Mouse (Mus musculus): ENCODE data around the gene Cep83. TPM values are rescaled to one million over a fixed set of nuclear protein-coding genes. Genes with fewer than 3 reads are reported as not detected.

The Cep83 gene
- polyA plus RNA-seq, 1 experiment from 2014 or later, result 16.3 TPM

GRCm38 (mm10) chr10:94794666-94795244 lies 106.3 kb downstream of the Cep83 start:
- ATAC-seq, result no peak
- H3K27ac ChIP-seq (ENCODE audit: low read length), result no peak overlapping the region
- H3K36me3 ChIP-seq (ENCODE audit: control insufficient read depth, insufficient read depth, low read length), result peaks cover 19% of the 10 kb centered on the region
- H3K27me3 ChIP-seq (ENCODE audit: control insufficient read depth, insufficient read depth, low read depth, low read length), result no peaks in the 10 kb centered on the region
- peaks cover 4% of the 10 kb centered on the region; the same call in 1 of the 2 replicates for H3K4me1 ChIP-seq (ENCODE audit: control insufficient read depth, insufficient read depth, low read length)
- H3K4me2 ChIP-seq (ENCODE audit: low read length), result no peak overlapping the region
- H3K9ac ChIP-seq (ENCODE audit: low read depth, low read length), result no peak overlapping the region
- no peak overlapping the region for H3K4me3 ChIP-seq (ENCODE audit: low read depth, low read length)
- no peaks in the 10 kb centered on the region for H3K9me3 ChIP-seq (replicated peaks; ENCODE audit: control insufficient read depth, low read length, poor library complexity, severe bottlenecking)
- 91% methylated on average over 5 of the region's 5 CpGs for WGBS

- WGBS, result 92% methylated on average over 5 of the region's 5 CpGs
- ATAC-seq, result no peak
- no peak overlapping the region for H3K27ac ChIP-seq (ENCODE audit: low read length)
- no peak overlapping the region for H3K4me2 ChIP-seq (ENCODE audit: low read length)
- no peak overlapping the region for H3K4me3 ChIP-seq (ENCODE audit: low read depth, low read length)
- no peak overlapping the region for H3K9ac ChIP-seq (ENCODE audit: low read depth, low read length)
- no peaks in the 10 kb centered on the region for H3K9me3 ChIP-seq (replicated peaks; ENCODE audit: control insufficient read depth, low read length, poor library complexity, severe bottlenecking)
- H3K4me1 ChIP-seq (ENCODE audit: control insufficient read depth, insufficient read depth, low read length), result peaks cover 4% of the 10 kb centered on the region; the same call in 1 of the 2 replicates
- H3K36me3 ChIP-seq (ENCODE audit: control insufficient read depth, insufficient read depth, low read length), result peaks cover 10% of the 10 kb centered on the region; the same call in 1 of the 2 replicates
- H3K27me3 ChIP-seq (ENCODE audit: control insufficient read depth, insufficient read depth, low read depth, low read length), result no peaks in the 10 kb centered on the region
Observed at GRCm38 (mm10) chr10:94798128-94798527, 109.7 kb downstream of the Cep83 start.

- Histone ChIP-seq H3K4me2 (ENCODE audit: low read length) (no peak overlapping the region), H3K4me3 (ENCODE audit: low read depth, low read length) (no peak overlapping the region), H3K4me1 (ENCODE audit: control insufficient read depth, insufficient read depth, low read length) (peaks cover 7% of the 10 kb centered on the region; the same call in 1 of the 2 replicates), H3K27me3 (ENCODE audit: control insufficient read depth, insufficient read depth, low read depth, low read length) (no peaks in the 10 kb centered on the region), H3K9me3 (replicated peaks; ENCODE audit: control insufficient read depth, low read length, poor library complexity, severe bottlenecking) (no peaks in the 10 kb centered on the region), H3K36me3 (ENCODE audit: control insufficient read depth, insufficient read depth, low read length) (0 out of 2 replicates have a peak, but pooled peaks cover 5% of the 10 kb centered on the region), H3K9ac (ENCODE audit: low read depth, low read length) (no peak overlapping the region), H3K27ac (ENCODE audit: low read length) (peak overlapping the region; percentile 40; the same call in 1 of the 2 replicates)
- 30% methylated on average over 2 of the region's 2 CpGs for WGBS
- peak; percentile 34; the same call in 1 of the 2 replicates for ATAC-seq
Observed at GRCm38 (mm10) chr10:94799485-94800239, 111.2 kb downstream of the Cep83 start.

- H3K9ac ChIP-seq (ENCODE audit: low read depth, low read length), result no peak overlapping the region
- no peak overlapping the region for H3K27ac ChIP-seq (ENCODE audit: low read length)
- H3K36me3 ChIP-seq (ENCODE audit: control insufficient read depth, insufficient read depth, low read length), result 0 out of 2 replicates have a peak, but pooled peaks cover 5% of the 10 kb centered on the region
- H3K4me2 ChIP-seq (ENCODE audit: low read length), result no peak overlapping the region
- ATAC-seq, result no peak
- H3K27me3 ChIP-seq (ENCODE audit: control insufficient read depth, insufficient read depth, low read depth, low read length), result no peaks in the 10 kb centered on the region
- no peaks in the 10 kb centered on the region for H3K9me3 ChIP-seq (replicated peaks; ENCODE audit: control insufficient read depth, low read length, poor library complexity, severe bottlenecking)
- WGBS, result 83% methylated on average over 7 of the region's 7 CpGs
- H3K4me3 ChIP-seq (ENCODE audit: low read depth, low read length), result no peak overlapping the region
- H3K4me1 ChIP-seq (ENCODE audit: control insufficient read depth, insufficient read depth, low read length), result peaks cover 7% of the 10 kb centered on the region; the same call in 1 of the 2 replicates
Observed at GRCm38 (mm10) chr10:94800677-94801354, 112.4 kb downstream of the Cep83 start.

- peak overlapping the region; percentile 23; the same call in 1 of the 2 replicates for H3K27ac ChIP-seq (ENCODE audit: low read length)
- no peak overlapping the region for H3K4me2 ChIP-seq (ENCODE audit: low read length)
- no peaks in the 10 kb centered on the region for H3K27me3 ChIP-seq (ENCODE audit: control insufficient read depth, insufficient read depth, low read depth, low read length)
- H3K4me3 ChIP-seq (ENCODE audit: low read depth, low read length), result no peak overlapping the region
- H3K9me3 ChIP-seq (replicated peaks; ENCODE audit: control insufficient read depth, low read length, poor library complexity, severe bottlenecking), result no peaks in the 10 kb centered on the region
- H3K36me3 ChIP-seq (ENCODE audit: control insufficient read depth, insufficient read depth, low read length), result peaks cover 3% of the 10 kb centered on the region; the same call in 1 of the 2 replicates
- H3K9ac ChIP-seq (ENCODE audit: low read depth, low read length), result no peak overlapping the region
- 77% methylated on average over 10 of the region's 10 CpGs for WGBS
- no peak for ATAC-seq
- peaks cover 6% of the 10 kb centered on the region; the same call in 1 of the 2 replicates for H3K4me1 ChIP-seq (ENCODE audit: control insufficient read depth, insufficient read depth, low read length)
Observed at GRCm38 (mm10) chr10:94804029-94804908, 115.8 kb downstream of the Cep83 start.

- H3K27ac ChIP-seq (ENCODE audit: low read length), result peak overlapping the region; percentile 23; the same call in 1 of the 2 replicates
- H3K9me3 ChIP-seq (replicated peaks; ENCODE audit: control insufficient read depth, low read length, poor library complexity, severe bottlenecking), result no peaks in the 10 kb centered on the region
- H3K27me3 ChIP-seq (ENCODE audit: control insufficient read depth, insufficient read depth, low read depth, low read length), result no peaks in the 10 kb centered on the region
- no peak for ATAC-seq
- H3K4me2 ChIP-seq (ENCODE audit: low read length), result no peak overlapping the region
- H3K4me1 ChIP-seq (ENCODE audit: control insufficient read depth, insufficient read depth, low read length), result peaks cover 2% of the 10 kb centered on the region; the same call in 1 of the 2 replicates
- 97% methylated on average over 1 of the region's 1 CpGs for WGBS
- H3K9ac ChIP-seq (ENCODE audit: low read depth, low read length), result no peak overlapping the region
- H3K36me3 ChIP-seq (ENCODE audit: control insufficient read depth, insufficient read depth, low read length), result peaks cover 3% of the 10 kb centered on the region; the same call in 1 of the 2 replicates
- no peak overlapping the region for H3K4me3 ChIP-seq (ENCODE audit: low read depth, low read length)
Observed at GRCm38 (mm10) chr10:94804909-94805220, 116.4 kb downstream of the Cep83 start.

- Histone ChIP-seq H3K9ac (ENCODE audit: low read depth, low read length) (no peak overlapping the region), H3K36me3 (ENCODE audit: control insufficient read depth, insufficient read depth, low read length) (peaks cover 7% of the 10 kb centered on the region; the same call in 1 of the 2 replicates), H3K4me1 (ENCODE audit: control insufficient read depth, insufficient read depth, low read length) (peaks cover 11% of the 10 kb centered on the region), H3K4me2 (ENCODE audit: low read length) (no peak overlapping the region), H3K4me3 (ENCODE audit: low read depth, low read length) (no peak overlapping the region), H3K27me3 (ENCODE audit: control insufficient read depth, insufficient read depth, low read depth, low read length) (no peaks in the 10 kb centered on the region), H3K27ac (ENCODE audit: low read length) (no peak overlapping the region), H3K9me3 (replicated peaks; ENCODE audit: control insufficient read depth, low read length, poor library complexity, severe bottlenecking) (no peaks in the 10 kb centered on the region)
- ATAC-seq, result no peak
- WGBS, result 80% methylated on average over 7 of the region's 7 CpGs
Observed at GRCm38 (mm10) chr10:94807323-94807722, 118.9 kb downstream of the Cep83 start.

- no peak for ATAC-seq
- Histone ChIP-seq H3K36me3 (ENCODE audit: control insufficient read depth, insufficient read depth, low read length) (peaks cover 7% of the 10 kb centered on the region; the same call in 1 of the 2 replicates), H3K9ac (ENCODE audit: low read depth, low read length) (no peak overlapping the region), H3K9me3 (replicated peaks; ENCODE audit: control insufficient read depth, low read length, poor library complexity, severe bottlenecking) (no peaks in the 10 kb centered on the region), H3K27me3 (ENCODE audit: control insufficient read depth, insufficient read depth, low read depth, low read length) (no peaks in the 10 kb centered on the region), H3K27ac (ENCODE audit: low read length) (no peak overlapping the region), H3K4me2 (ENCODE audit: low read length) (no peak overlapping the region), H3K4me1 (ENCODE audit: control insufficient read depth, insufficient read depth, low read length) (peaks cover 17% of the 10 kb centered on the region), H3K4me3 (ENCODE audit: low read depth, low read length) (no peak overlapping the region)
- 81% methylated on average over 6 of the region's 6 CpGs for WGBS
Observed at GRCm38 (mm10) chr10:94808275-94808674, 119.8 kb downstream of the Cep83 start.

Measured in midbrain, embryonic 16.5 days (tissue).